Mouse (Mus musculus) liver, embryonic 14.5 days (tissue): ENCODE measurements around the gene Chchd3.

ENCODE experiments used
- CTCF ChIP-seq: IDR thresholded peaks from 2 replicates; pipeline ENCODE4 v1.5.1; 2016; ENCODE audit warnings: antibody characterized with exemption, low read depth, control low read depth
- EP300 ChIP-seq: IDR thresholded peaks from 2 replicates; pipeline ENCODE4 v1.6.1; 2016; ENCODE audit warnings: antibody characterized with exemption, low read depth

DNA sequence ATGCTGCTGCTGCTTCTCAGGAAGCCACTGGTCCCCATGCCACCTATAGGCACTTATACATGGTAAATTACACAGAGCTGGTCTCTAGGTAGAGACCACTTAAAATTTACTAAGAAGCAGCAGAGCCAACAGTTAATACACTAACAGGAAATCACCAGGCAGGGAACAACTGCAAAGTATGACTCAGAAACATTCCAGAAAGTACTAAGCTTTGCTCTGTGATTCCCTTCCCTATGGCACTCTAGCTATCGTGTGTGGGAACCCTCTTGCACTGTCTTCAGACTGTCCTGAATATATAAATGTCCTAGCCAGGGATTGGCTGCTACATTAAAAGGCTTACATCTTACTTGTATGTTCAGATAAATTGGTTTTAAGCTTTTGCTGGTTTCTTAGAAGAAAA lies 17.2 kb downstream of the Chchd3 start:
- no peak for TF ChIP-seq CTCF
- no peak for TF ChIP-seq EP300
